Mouse (Mus musculus) frontal cortex, postnatal 25 days (tissue): ENCODE measurements at regions not wholly inside any gene's neighbourhood (a gene's known extent, or its start where the extent isn't known, plus 50 kb on each side); places are given as distances from the start of the nearest gene placed in this dataset.
"Not testable (repeated sequence)": the region's sequence is repeated elsewhere in the genome, so short reads cannot be mapped to it uniquely, and the experiment has no call there.

Experiments
- DNase-seq, 2 experiments: peaks; one replicate each; pipeline ENCODE4 v3.0.0; 2022; ENCODE audit warnings: low spot score in 2 of 2

- DNase-seq = no peak
These were observed 73.9 kb upstream of the Atxn1 start for GRCm38 (mm10) chr13:46038441-46039331.

GRCm38 (mm10) chr13:46032281-46032680 lies 67.5 kb upstream of the Atxn1 start:
- no peak for DNase-seq

DNA sequence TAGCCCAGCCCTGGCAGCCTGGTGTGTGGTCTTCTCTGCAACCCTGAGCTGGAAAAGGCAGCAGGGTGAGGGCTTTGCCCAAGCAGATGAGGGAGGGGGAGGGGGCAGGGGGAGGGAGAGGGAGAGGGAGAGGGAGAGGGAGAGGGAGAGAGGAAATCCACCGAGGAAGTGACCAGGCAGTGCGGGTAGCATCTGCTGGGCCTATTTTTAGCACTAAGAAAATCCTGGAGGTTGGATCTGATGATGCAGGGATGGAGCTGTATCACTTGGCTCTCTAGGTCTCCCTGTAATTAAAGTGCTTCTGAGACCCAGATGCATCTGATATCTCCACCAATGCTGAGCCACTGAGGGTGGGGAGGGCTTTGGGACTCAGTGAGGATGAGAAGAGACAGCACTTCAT lies 61.2 kb upstream of the Atxn1 start:
- DNase-seq = no peak

- no peak for DNase-seq
These were observed 58.8 kb upstream of the Atxn1 start for GRCm38 (mm10) chr13:46023630-46024041.

DNA sequence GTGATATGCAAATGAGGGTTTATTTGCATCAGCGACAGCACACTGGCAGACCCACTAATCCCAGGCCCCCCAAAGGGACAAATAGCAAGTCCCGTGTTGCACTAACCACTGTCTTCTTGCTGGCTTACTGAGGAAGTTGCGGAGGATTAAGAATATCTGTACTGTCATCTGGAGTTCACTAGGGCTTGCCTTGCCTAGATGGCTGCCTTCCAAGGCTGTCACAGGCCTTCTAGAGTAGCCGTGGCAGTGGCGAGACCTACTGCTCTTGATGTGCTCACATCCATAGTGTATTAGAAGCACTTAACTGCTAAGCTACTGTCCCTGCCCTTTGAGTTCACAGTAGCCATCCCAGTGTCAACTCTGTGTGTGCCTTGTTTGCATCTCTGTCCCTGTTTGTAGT lies 58.4 kb upstream of the Atxn1 start:
- no peak for DNase-seq

GRCm38 (mm10) chr13:46020945-46021835 lies 56.4 kb upstream of the Atxn1 start:
- DNase-seq = no peak

DNA sequence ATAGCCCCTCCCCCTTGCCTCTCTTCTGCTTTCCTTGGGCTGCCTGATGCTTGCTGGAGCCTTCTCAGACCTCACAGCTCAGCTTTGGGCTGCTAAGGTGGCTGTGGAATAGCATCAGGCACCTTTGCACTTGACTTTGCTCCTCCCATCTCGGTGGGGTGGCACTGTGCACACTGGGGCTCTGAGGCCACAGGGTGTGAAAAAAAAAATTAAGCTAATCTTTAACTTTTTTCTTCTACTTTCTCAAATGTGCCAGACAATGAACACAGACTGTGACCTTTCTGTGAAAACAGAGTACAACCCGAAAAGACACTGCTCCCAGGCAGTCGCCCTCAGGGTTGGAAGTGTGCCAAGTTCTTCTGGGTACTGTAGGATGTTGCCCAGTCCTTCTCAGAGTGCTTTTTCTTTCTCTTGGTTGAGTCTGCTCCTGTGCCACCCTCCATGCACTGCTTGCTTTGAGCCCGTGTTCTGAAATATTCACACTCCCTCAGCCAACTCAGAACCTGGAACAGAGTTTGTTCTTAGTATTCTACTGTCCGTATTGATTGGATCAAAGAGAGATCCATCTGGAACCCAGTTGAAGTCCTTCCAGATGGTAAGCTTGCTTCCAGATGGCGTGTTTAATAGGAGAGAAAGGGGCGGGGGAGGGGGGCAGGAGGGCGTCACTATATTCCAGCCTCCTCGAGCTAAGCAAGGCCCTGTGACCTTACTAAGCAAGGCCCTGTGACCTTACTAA lies 54.8 kb upstream of the Atxn1 start:
- no peak for DNase-seq

GRCm38 (mm10) chr13:46018903-46019430 lies 54.2 kb upstream of the Atxn1 start:
- DNase-seq = no peak

- DNase-seq = no peak
These were observed 52.9 kb upstream of the Atxn1 start for GRCm38 (mm10) chr13:46017742-46018141.

DNA sequence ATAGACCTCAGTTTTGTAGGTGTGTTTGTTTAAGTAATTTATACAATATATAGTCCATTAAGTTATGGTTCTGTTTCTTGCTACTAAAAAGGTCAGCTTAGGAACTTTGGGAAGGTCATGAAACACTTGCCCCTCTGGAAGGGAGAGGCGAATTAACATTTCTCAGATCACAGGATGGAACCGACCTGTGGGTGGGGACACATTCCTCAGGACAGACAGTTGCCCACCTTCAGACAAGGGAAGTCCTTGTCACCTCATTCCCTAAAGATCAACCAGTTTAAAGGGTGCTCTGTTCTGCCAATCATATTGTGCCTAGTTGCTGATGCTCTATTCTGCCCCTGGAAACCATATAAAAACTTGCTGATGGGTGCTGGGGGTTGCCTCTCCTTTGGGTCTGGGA lies 52.2 kb upstream of the Atxn1 start:
- not testable (repeated sequence) for DNase-seq

- DNase-seq = no peak
These were observed 50.4 kb upstream of the Atxn1 start for GRCm38 (mm10) chr13:46015231-46015630.

- no peak for DNase-seq
These were observed 49.8 kb upstream of the Atxn1 start for GRCm38 (mm10) chr13:46014637-46015036.
